ENCODE assay signal across 7 mouse cellular contexts in the genomic region with DNA sequence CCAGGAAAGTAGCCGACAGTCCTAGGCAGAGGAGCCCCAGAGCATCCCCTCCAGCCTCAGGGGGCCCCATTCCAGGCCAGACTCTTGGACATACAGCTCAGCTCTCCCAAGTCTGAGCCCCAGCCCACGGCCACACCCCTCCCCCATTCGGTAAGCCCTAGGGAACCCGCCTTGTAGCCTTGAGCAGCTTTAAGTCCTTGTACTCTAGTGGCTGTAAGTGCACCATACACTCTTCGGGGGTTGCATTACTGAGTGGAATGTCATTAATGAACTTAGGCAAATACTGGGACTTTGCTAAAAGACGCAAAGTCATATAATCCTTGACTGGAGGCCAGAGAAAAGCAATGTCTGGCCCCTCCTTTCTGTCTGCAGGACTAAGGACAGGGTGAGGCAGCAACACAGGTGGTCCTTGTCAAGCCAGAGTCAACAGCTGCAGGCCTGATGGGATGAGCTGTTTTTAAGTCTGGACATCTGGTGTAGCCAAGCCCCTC. TPM values are rescaled to one million over a fixed set of nuclear protein-coding genes. Genes with fewer than 3 reads are reported as not detected.
DNase-seq lines count a peak whose midpoint lies in the region; ATAC-seq and TF ChIP-seq lines count a peak whose summit lies in the region.

No protein-coding gene starts in this region.

- WGBS in liver, embryonic 12.5 days (ENCODE audit: insufficient replicate concordance), result 61% methylated on average over 6 of the region's 6 CpGs
- 67% methylated on average over 6 of the region's 6 CpGs for WGBS in liver, postnatal 0 days (ENCODE audit: insufficient replicate concordance)
- WGBS in intestine, postnatal 0 days, result 31% methylated on average over 6 of the region's 6 CpGs
- WGBS in stomach, embryonic 14.5 days, result 13% methylated on average over 6 of the region's 6 CpGs

- no peak overlapping the region for H3K9ac ChIP-seq in liver, embryonic 12.5 days
- H3K9ac ChIP-seq in liver, postnatal 0 days (replicated peaks), result no peak overlapping the region
- no peak overlapping the region for H3K9ac ChIP-seq in intestine, postnatal 0 days (ENCODE audit: low read depth, low read length)
- H3K9ac ChIP-seq in stomach, embryonic 14.5 days (replicated peaks; ENCODE audit: low read depth, low read length), result no peak overlapping the region

- peaks cover 14% of the 10 kb centered on the region for H3K27me3 ChIP-seq in liver, embryonic 12.5 days (replicated peaks)
- H3K27me3 ChIP-seq in liver, postnatal 0 days (ENCODE audit: insufficient read depth, low read length), result no peaks in the 10 kb centered on the region
- H3K27me3 ChIP-seq in intestine, postnatal 0 days (replicated peaks; ENCODE audit: control insufficient read depth, insufficient read depth, low read length), result no peaks in the 10 kb centered on the region
- no peaks in the 10 kb centered on the region for H3K27me3 ChIP-seq in stomach, embryonic 14.5 days (ENCODE audit: control insufficient read depth, insufficient read depth, low read length)

- no peaks in the 10 kb centered on the region for H3K9me3 ChIP-seq in liver, embryonic 12.5 days (replicated peaks)
- H3K9me3 ChIP-seq in liver, postnatal 0 days (ENCODE audit: low read length), result no peaks in the 10 kb centered on the region
- H3K9me3 ChIP-seq in intestine, postnatal 0 days (ENCODE audit: control insufficient read depth), result no peaks in the 10 kb centered on the region
- no peaks in the 10 kb centered on the region for H3K9me3 ChIP-seq in stomach, embryonic 14.5 days (ENCODE audit: control insufficient read depth, low read depth, low read length)

- no peak overlapping the region for H3K4me3 ChIP-seq in liver, embryonic 12.5 days
- H3K4me3 ChIP-seq in liver, postnatal 0 days (ENCODE audit: low read depth, low read length), result no peak overlapping the region
- no peak overlapping the region for H3K4me3 ChIP-seq in intestine, postnatal 0 days (ENCODE audit: low read depth, low read length)
- H3K4me3 ChIP-seq in stomach, embryonic 14.5 days (ENCODE audit: low read depth, low read length), result no peak overlapping the region

- H3K27ac ChIP-seq in liver, embryonic 12.5 days, result peak overlapping the region; percentile 32; the same call in 1 of the 2 replicates
- H3K27ac ChIP-seq in liver, postnatal 0 days (ENCODE audit: low read depth), result no peak overlapping the region
- no peak overlapping the region for H3K27ac ChIP-seq in intestine, postnatal 0 days (ENCODE audit: low read depth, low read length)
- peak overlapping the region; percentile 84 for H3K27ac ChIP-seq in stomach, embryonic 14.5 days (ENCODE audit: low read length)

- no peak overlapping the region for H3K4me2 ChIP-seq in liver, embryonic 12.5 days
- H3K4me2 ChIP-seq in liver, postnatal 0 days (ENCODE audit: low read depth, low read length), result no peak overlapping the region
- H3K4me2 ChIP-seq in intestine, postnatal 0 days (replicated peaks; ENCODE audit: low read depth), result no peak overlapping the region
- H3K4me2 ChIP-seq in stomach, embryonic 14.5 days (replicated peaks; ENCODE audit: low read depth, low read length), result no peak overlapping the region

- no peak for TF ChIP-seq CTCF in liver, postnatal 0 days (IDR thresholded peaks at IDR 0.05; ENCODE audit: low read depth)
- TF ChIP-seq CTCF in intestine, postnatal 0 days (IDR thresholded peaks at IDR 0.05; ENCODE audit: low read depth), result peak; percentile 8; the same call in 1 of the 2 replicates

- ATAC-seq in liver, embryonic 12.5 days, result no peak
- no peak for ATAC-seq in liver, postnatal 0 days
- ATAC-seq in intestine, postnatal 0 days, result no peak
- ATAC-seq in stomach, embryonic 14.5 days (ENCODE audit: insufficient number of reproducible peaks, insufficient read depth, low FRiP score, low read depth), result peak; percentile 66; the same call in 1 of the 2 replicates

- no peak for TF ChIP-seq EP300 in liver, postnatal 0 days (IDR thresholded peaks at IDR 0.05; ENCODE audit: low read depth)

- peaks cover 19% of the 10 kb centered on the region for H3K4me1 ChIP-seq in liver, embryonic 12.5 days
- peaks cover 8% of the 10 kb centered on the region for H3K4me1 ChIP-seq in liver, postnatal 0 days (ENCODE audit: insufficient read depth)
- no peaks in the 10 kb centered on the region for H3K4me1 ChIP-seq in intestine, postnatal 0 days (replicated peaks; ENCODE audit: control insufficient read depth, insufficient read depth, low read length)
- peaks cover 31% of the 10 kb centered on the region; the same call in 1 of the 2 replicates for H3K4me1 ChIP-seq in stomach, embryonic 14.5 days (ENCODE audit: control insufficient read depth, insufficient read depth, low read length)

- no peak for DNase-seq in liver, postnatal 0 days
- peak; percentile 68 to 76 for DNase-seq in heart, adult 18-20 months
- no peak for DNase-seq in Muller cell, postnatal 12 days (ENCODE audit: inconsistent ontology term)
- no peak for DNase-seq in layer of hippocampus, postnatal 10 days (ENCODE audit: low spot score in 2 of 2)

- peaks cover 15% of the 10 kb centered on the region for H3K36me3 ChIP-seq in liver, embryonic 12.5 days
- no peaks in the 10 kb centered on the region for H3K36me3 ChIP-seq in liver, postnatal 0 days (replicated peaks; ENCODE audit: insufficient read depth, low read length)
- peaks cover 15% of the 10 kb centered on the region for H3K36me3 ChIP-seq in intestine, postnatal 0 days (ENCODE audit: control insufficient read depth, insufficient read depth)
- no peaks in the 10 kb centered on the region for H3K36me3 ChIP-seq in stomach, embryonic 14.5 days (ENCODE audit: control insufficient read depth, insufficient read depth, low read length)

RNA-seq across cellular contexts. Expression of gene Ckb, which starts 7.9 kb away (rescaled TPM):
- polyA plus RNA-seq in liver, embryonic 12.5 days (2016; fragmentation: Nextera tagmentation; extraction: Ambion mirVana), result 54.1 and 54.6 TPM in 2 replicates
- polyA plus RNA-seq in liver, postnatal 0 days (2015; fragmentation: Nextera tagmentation; extraction: Ambion mirVana), result 28.1 and 32.7 TPM in 2 replicates
- 10 to 100 TPM; 67.8 to 74.5 TPM for total RNA-seq in heart, adult 18-20 months (2021)
- polyA plus RNA-seq in intestine, postnatal 0 days (2015; fragmentation: Nextera tagmentation; extraction: Ambion mirVana), result 628 and 645 TPM in 2 replicates
- 548 and 555 TPM in 2 replicates for polyA plus RNA-seq in stomach, embryonic 14.5 days (2014; fragmentation: Nextera tagmentation; extraction: Ambion mirVana)
- 1,000 to 10,000 TPM in 1 of 2 experiments, 100 to 1,000 TPM in 1; 969 to 1,026 TPM for total RNA-seq in layer of hippocampus, postnatal 10 days (2021)

RNA-seq across cellular contexts. Expression of gene Trmt61a, which starts 13.7 kb away (rescaled TPM):
- polyA plus RNA-seq in liver, embryonic 12.5 days (2016; fragmentation: Nextera tagmentation; extraction: Ambion mirVana), result 19.4 and 20.9 TPM in 2 replicates
- 4.3 and 5.7 TPM in 2 replicates for polyA plus RNA-seq in liver, postnatal 0 days (2015; fragmentation: Nextera tagmentation; extraction: Ambion mirVana)
- total RNA-seq in heart, adult 18-20 months (2021), result 1 to 10 TPM; 5.8 to 6.5 TPM
- polyA plus RNA-seq in intestine, postnatal 0 days (2015; fragmentation: Nextera tagmentation; extraction: Ambion mirVana), result 5.6 TPM in 2 replicates
- 7.8 and 9.2 TPM in 2 replicates for polyA plus RNA-seq in stomach, embryonic 14.5 days (2014; fragmentation: Nextera tagmentation; extraction: Ambion mirVana)
- 10 to 100 TPM; 16.3 to 19.8 TPM for total RNA-seq in layer of hippocampus, postnatal 10 days (2021)

RNA-seq across cellular contexts. Expression of gene Bag5, which starts 48.9 kb away (rescaled TPM):
- polyA plus RNA-seq in liver, embryonic 12.5 days (2016; fragmentation: Nextera tagmentation; extraction: Ambion mirVana), result 28.4 and 28.5 TPM in 2 replicates
- polyA plus RNA-seq in liver, postnatal 0 days (2015; fragmentation: Nextera tagmentation; extraction: Ambion mirVana), result 16.7 TPM in 2 replicates
- 10 to 100 TPM; 19.7 to 26.3 TPM for total RNA-seq in heart, adult 18-20 months (2021)
- 29.6 and 32.1 TPM in 2 replicates for polyA plus RNA-seq in intestine, postnatal 0 days (2015; fragmentation: Nextera tagmentation; extraction: Ambion mirVana)
- 49.8 and 58.0 TPM in 2 replicates for polyA plus RNA-seq in stomach, embryonic 14.5 days (2014; fragmentation: Nextera tagmentation; extraction: Ambion mirVana)
- total RNA-seq in layer of hippocampus, postnatal 10 days (2021), result 10 to 100 TPM; 38.4 to 38.9 TPM

RNA-seq across cellular contexts. Expression of gene Apopt1, which starts 48.9 kb away (rescaled TPM):
- polyA plus RNA-seq in liver, embryonic 12.5 days (2016; fragmentation: Nextera tagmentation; extraction: Ambion mirVana), result 36.3 and 36.5 TPM in 2 replicates
- 21.5 and 22.1 TPM in 2 replicates for polyA plus RNA-seq in liver, postnatal 0 days (2015; fragmentation: Nextera tagmentation; extraction: Ambion mirVana)
- 10 to 100 TPM; 33.9 to 36.8 TPM for total RNA-seq in heart, adult 18-20 months (2021)
- polyA plus RNA-seq in intestine, postnatal 0 days (2015; fragmentation: Nextera tagmentation; extraction: Ambion mirVana), result 42.6 and 44.8 TPM in 2 replicates
- polyA plus RNA-seq in stomach, embryonic 14.5 days (2014; fragmentation: Nextera tagmentation; extraction: Ambion mirVana), result 56.1 and 60.8 TPM in 2 replicates
- 10 to 100 TPM; 39.2 to 42.0 TPM for total RNA-seq in layer of hippocampus, postnatal 10 days (2021)

Comparison
In these comparisons a context has a peak if more than half of its experiments do, and no peak if none do; other contexts are left out.
1. H3K27ac ChIP-seq: peak in liver, embryonic 12.5 days (single experiment) and stomach, embryonic 14.5 days (single experiment); none in liver, postnatal 0 days (single experiment) and intestine, postnatal 0 days (single experiment).
2. DNase-seq: peak in heart, adult 18-20 months (2 of 2); none in liver, postnatal 0 days (single experiment), Muller cell, postnatal 12 days (single experiment) and layer of hippocampus, postnatal 10 days (0 of 2).